Mouse (Mus musculus) testis, postnatal 10 days (tissue): Measurements from ENCODE around the gene Smtn.

Experiments used
- DNase-seq: peaks from one replicate; pipeline ENCODE4 v3.0.0; 2021; ENCODE audit warnings: low spot score

Smtn gene

DNA sequence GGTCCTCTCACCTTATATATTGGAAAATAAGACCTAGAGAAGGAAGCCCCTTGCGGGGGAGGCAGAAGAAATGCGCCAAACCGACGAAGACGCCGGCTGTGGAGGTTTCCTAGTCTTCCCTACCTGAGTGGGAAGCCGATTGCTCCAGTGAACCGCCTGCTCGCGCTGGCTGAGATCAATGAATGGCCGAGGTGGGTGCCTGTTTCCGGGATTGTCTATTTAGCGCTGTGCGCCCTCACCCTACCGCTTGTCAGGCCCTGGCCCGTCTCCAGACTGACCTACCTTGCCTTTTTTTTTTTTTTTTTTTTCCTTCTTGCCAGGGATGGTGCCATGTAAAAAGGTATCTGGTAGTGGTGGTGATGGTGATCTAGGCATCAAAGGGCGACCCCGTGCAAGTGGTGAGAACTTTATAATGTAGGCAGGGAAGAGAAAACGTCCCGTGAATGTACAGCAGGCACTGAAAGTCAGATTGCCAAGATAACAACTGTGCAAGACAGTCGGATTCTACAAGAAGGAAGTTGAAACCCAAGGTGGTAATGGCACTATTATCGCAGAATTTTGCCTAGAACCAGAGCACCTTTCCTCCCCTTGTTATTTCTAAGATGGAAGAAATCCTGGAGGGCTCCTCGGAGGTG, at the start of gene Smtn:
Smtn (minus strand) TSS at position 162 of the 635 bp plus-strand sequence.
- DNase-seq, result no peak

DNA sequence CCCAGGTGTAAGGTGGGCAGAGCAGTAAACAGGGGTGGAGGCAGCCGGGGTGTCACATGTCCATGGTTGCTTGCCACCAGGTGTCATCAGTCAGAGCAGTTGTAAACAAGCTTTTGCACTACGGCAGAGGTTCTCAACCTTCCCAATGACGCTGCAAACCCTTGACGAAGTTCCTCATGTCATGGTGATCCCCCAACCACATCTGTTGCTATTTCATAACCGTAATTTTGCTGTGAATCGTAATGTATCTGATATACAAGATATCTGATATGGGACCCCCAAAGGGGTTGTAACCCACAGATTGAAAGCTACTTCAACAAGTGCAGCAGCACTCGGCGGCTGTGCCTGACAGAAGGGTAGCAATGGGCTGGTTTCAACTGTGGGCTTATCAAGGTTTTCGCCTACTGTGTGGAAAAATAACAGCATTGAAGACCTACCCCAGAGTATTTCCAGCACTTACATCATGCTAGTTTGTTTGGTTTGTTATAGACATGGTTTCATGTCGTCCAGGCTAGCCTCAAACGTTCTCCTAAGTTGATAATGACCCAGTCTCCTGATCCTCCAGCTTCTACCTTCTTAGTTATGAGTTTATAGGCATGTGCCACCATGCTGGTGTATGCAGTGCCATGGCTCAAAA, 47.7 kb upstream of the Smtn start:
- DNase-seq, result no peak

GRCm38 (mm10) chr11:3587350-3587749, 46.9 kb upstream of the Smtn start:
- peak; percentile 68 for DNase-seq

- no peak for DNase-seq
Measured at GRCm38 (mm10) chr11:3585983-3586618, 45.7 kb upstream of the Smtn start.

DNA sequence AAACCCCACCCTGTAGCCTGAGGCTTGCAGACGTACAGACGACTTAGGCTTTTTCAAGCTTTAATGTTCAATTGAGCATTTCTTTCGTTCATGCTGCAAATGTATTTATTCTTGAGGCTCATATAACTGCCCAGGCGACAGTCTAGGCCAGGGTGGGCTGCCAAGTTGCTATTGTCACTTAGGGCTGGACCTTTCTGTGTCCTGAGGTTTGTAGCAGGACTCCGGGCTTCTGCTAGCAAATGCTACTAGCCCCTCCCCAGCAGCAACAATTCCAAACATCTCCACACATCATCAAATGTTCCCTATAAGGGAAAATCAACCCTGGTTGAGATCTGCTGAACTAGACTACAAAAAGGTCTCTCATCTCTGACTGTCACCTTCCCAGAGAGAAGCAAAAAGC, 42.7 kb upstream of the Smtn start:
- DNase-seq, result no peak

DNA sequence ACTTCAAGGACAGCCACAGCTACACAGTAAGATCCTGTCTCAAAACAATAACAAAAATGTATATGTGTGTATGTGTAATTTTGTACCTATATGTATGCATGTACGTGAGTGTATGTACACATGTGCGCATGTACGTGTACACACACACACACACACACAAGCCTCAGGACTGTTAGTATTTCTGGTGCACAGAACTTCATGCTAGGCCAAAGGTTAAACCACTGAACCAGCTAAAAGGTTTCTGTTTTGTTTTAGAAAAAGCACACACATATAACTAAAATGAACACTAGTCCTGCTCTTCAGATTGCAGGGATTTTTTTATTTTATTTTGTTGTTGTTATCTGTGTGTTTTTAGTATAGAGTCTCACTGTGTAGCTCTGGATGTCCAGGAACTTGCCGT, 41.5 kb upstream of the Smtn start:
- no peak for DNase-seq

GRCm38 (mm10) chr11:3580306-3581084, 40.1 kb upstream of the Smtn start:
- no peak for DNase-seq

DNA sequence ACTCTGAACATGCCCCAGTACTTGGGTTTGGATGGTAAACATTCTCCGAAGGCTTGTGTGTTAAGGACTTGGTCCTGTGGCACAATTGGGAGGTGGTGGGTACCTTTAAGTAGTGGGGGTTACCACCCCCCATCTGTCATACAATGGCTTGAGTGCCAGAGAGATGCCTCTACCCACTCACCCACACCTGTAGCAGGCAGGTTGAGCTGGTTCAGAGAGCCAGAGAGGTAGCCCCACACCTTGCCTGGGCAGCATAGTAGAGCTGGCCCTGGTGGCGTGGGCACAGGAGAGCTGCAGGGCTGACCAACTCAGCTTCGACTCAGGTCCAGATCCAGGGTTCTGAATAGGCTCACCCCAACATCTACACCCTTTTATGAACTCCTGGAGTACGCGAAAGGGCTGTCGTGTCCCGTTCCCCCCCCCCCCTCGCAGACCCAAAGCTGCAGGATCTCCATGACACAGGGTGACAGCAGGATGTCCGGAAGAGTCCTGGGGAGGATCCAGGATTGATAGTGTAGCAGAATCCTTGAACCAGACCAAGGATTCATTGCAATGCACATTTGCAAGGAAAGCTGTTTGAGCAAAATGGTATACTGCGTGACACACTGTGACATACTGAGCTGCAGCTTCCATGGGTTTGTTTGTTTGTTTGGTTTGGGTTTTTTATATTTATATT, 37.8 kb upstream of the Smtn start:
- no peak for DNase-seq

DNA sequence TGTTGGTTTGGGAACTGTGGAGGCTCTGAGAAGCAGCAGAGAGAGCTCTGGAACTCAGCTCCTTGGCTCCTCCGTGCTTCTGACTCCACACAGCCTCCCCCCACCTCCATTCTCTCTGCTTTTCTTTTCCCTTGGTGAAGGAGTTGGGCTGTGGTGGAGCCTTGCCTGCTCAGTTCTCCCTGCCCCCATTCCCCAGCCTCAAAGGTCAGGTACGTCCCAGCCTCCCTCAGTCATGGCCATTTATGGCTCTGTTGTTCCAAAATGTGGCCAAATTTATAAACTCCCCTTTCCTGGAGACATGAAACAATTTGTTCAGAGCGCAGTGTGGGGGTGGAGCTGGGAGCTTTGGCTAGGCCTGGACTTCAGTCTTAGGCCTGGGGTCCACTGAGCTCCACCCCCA, 34.8 kb upstream of the Smtn start:
- DNase-seq, result peak; percentile 66

- peak; percentile 69 for DNase-seq
Measured at GRCm38 (mm10) chr11:3573092-3573491, 32.7 kb upstream of the Smtn start.

DNA sequence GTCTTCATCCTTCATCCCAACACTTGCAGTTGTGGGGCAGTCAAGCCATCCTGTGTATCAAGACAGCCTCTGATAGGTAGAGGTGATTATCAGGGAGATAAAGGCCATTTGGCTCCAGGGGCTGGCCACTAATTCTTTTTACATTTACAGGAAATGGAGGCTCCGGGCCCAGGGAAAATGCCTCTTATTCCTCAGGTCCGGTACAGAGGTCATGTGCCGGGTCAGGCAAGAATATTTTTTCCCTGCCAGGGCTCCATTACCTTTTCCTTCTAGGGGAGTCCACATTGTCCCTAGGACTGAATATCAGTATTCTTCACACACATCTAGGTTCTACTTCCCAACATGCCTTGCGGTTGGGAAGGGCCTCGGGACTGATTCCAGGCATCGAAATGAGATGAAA, 31.8 kb upstream of the Smtn start:
- DNase-seq, result no peak

- DNase-seq, result no peak
Measured at GRCm38 (mm10) chr11:3570321-3570720, 29.9 kb upstream of the Smtn start.

GRCm38 (mm10) chr11:3567896-3568295, 27.5 kb upstream of the Smtn start:
- DNase-seq, result no peak

DNA sequence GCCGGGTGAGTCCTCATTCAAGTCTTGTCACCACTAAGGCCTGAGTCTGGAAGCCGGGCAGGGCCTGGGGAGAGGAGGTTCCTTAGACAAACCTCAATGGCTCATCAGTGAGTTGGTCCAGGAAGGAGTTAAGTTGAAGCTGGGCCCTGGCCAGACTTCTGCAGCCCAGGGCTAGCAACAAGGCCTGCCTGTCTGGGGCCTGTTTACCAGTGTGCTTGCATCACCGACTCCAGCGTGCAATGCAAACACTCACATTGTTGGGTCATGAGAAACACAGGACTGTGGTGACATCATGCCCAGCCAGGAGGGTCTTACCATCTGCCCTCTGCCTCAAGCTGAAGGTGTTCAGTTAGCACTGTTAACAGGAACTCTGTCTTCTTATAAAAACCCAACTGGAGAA, 25.6 kb upstream of the Smtn start:
- DNase-seq, result no peak

DNA sequence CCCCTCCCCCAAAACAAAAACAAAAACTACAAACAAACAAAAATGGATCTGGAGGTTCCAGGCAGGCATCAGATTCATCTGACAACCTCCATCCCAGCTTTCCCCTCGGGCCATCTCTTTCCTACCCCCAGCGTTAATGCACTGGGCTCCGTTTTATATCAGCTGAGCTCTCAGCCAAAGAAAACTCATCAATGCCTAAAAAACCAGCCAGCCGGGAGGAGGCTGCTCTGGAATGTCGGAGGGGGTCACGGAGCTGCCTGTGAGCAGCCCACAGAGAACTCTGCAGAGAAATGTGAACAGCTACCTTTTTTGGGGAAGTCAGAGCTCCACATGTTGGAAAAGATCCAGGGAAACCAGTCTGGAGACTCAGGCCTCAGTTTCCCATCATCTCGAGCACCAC, 24.0 kb upstream of the Smtn start:
- no peak for DNase-seq

DNA sequence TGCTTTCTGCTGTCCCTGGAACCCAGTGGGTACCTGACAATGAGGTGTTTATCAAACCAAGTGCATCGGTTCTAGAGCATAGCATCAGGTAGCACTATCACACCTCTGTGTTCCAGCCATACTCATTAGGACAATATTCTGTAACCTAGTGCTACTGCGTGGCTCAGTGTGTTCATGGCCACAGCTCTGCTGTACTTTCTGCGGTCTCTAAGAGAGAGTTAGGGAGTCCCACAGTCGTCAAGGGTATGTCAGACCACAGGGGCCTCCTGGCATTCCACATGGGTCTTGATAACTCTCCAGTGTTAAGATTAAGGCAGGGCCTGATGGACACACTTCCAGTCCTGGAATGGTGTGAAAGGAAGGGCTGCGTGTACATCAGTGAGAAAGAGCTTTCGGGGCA, 23.4 kb upstream of the Smtn start:
- DNase-seq, result no peak

- no peak for DNase-seq
Measured at GRCm38 (mm10) chr11:3560202-3560601, 19.8 kb upstream of the Smtn start.

DNA sequence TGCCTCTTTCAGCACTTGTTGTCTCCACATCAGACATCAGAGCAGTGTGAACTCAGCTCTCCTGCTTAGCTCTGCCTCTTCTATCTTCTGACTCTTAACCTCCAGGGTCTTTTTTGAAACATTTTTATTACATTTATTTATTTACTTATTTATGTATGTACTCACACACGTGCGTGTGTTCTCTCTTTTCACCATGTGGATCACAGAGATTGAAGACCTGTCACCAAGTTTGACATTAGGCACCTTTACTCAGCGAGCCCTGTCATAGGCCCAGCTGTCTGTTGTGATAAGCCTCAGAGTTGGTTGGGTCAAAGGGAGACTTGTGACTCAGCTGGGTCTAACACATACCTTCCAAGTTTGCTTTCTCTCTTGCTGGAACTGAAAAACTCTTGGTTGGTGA, 17.4 kb upstream of the Smtn start:
- no peak for DNase-seq

- no peak for DNase-seq
Measured at GRCm38 (mm10) chr11:3554976-3555375, 14.6 kb upstream of the Smtn start.

DNA sequence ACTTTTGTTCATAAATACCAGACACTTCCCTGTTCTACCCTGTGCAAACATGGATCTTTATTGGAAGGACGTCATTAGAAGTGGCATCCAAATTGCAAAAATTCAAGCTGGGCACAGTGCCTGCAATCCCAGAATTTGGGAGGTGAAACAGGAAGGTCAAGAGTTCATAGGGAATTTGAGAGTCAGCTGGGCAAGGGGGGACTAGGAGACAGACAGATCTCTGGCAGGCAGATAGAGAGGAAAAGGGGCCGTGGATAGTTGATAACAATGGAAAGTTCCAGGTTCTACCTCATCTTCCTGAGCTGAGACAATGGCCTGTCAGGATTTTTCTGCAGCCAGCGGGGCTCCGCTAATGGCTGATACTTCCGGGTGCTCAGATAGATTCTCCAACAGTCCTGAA, 9.4 kb upstream of the Smtn start:
- DNase-seq, result no peak

DNA sequence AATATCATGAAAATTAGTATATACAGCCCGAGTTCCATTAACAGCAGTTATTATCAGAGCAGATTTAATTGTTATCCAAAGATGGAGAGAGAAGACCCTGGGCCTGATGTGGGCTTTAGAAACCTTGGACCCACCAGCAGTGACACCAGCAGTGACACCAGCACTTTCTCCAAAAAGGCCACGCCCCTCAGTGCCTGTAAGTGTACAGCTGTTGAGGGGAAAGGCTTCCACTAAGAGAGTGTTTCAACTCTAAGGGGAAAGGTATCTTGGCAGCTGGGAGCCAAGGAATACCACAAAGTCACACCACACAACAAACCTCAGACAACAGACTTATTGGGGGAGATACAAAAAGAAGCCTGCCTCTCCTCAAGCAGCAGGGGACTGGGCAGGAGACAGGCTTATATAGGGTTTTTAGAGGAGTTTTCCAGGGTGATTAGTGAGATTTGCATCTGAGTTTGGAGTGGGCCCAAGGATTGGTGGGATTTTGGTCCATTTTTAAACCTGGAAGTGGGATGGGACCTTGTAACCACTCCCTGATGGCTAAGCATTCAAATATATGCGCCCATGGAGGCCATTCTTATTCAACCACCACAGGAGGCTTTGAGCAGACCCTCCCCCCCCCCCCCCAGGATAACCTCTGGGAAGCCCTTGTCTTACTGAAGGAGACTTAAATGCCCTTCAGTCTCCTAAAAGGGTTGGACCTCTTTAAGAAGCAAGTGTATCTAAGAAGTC, 8.3 kb upstream of the Smtn start:
- DNase-seq, result no peak

- no peak for DNase-seq
Measured at GRCm38 (mm10) chr11:3547969-3548368, 7.6 kb upstream of the Smtn start.
